Mouse (Mus musculus): Measurements from ENCODE around the gene Txlnb. TPM values are rescaled to one million over a fixed set of nuclear protein-coding genes. Genes with fewer than 3 reads are reported as not detected.

The Txlnb gene
- polyA plus RNA-seq, 1 experiment from 2014 or later: 0.28 TPM

Other genes starting within 250 kb of the Txlnb start
- gene Cited2, start 73.0 kb upstream of the Txlnb start, polyA plus RNA-seq (2015; fragmentation: Nextera tagmentation; extraction: Ambion mirVana): 48.9 and 49.5 TPM in 2 replicates
- 3.2 and 3.5 TPM in 2 replicates for gene Heca, start 151.8 kb downstream of the Txlnb start, polyA plus RNA-seq (2015; fragmentation: Nextera tagmentation; extraction: Ambion mirVana)
- gene Abracl, start 227.1 kb downstream of the Txlnb start, polyA plus RNA-seq (2015; fragmentation: Nextera tagmentation; extraction: Ambion mirVana): 162 and 194 TPM in 2 replicates